Mouse (Mus musculus): ENCODE data around the gene Slc2a13.

DNA sequence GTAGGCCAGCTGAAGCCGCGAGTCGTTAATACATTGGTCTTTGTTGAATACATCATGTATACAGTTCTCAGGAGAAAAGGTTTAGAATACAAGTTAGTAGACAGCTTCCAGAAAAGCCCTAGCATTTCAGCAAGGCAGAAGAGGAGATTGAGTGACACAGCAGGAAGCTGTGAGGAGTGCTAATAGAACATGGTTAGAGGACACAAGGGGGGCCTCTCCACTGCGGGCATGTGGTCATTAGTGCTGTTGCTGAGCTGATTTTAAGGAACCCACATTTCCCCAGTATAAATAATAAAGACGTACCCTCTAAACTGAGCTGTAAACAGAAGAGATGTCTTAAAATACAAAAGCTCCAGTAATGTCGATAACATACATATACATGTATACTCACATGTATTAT is 322.2 kb downstream of the Slc2a13 start:
- no peak for TF ChIP-seq POLR2A (IDR thresholded peaks at IDR 0.05; ENCODE audit: borderline replicate concordance, low read depth, low read length)
- TF ChIP-seq CTCF (IDR thresholded peaks at IDR 0.05; ENCODE audit: low read depth, low read length) = no peak
